Mouse (Mus musculus) kidney, embryonic 15.5 days (tissue): Measurements from ENCODE around the gene Etv1. TPM values are rescaled to one million over a fixed set of nuclear protein-coding genes. Genes with fewer than 3 reads are reported as not detected.

Experiments
- ATAC-seq: fragments of 200-750 bp; cut with Nextera tagmentation; replicated peaks from 2 replicates; pipeline ENCODE4 v1.8.0; 2017; ENCODE audit warnings: moderate TSS enrichment; ENCODE audit not compliant: low FRiP score
- H3K27ac ChIP-seq: fragments of 300-500 bp; sonication (generic); 2 replicates; pipeline ENCODE4 v1.5.1; 2015; ENCODE audit warnings: mild to moderate bottlenecking, inconsistent platforms
- H3K27me3 ChIP-seq: fragments of 300-500 bp; sonication (generic); 2 replicates; pipeline ENCODE4 v1.6.1; 2015; ENCODE audit warnings: inconsistent platforms
- H3K36me3 ChIP-seq: fragments of 300-500 bp; sonication (generic); 2 replicates; pipeline ENCODE4 v1.6.1; 2015; ENCODE audit warnings: inconsistent platforms
- H3K4me1 ChIP-seq: fragments of 300-500 bp; sonication (generic); 2 replicates; pipeline ENCODE4 v1.6.1; 2015; ENCODE audit warnings: inconsistent platforms
- H3K4me2 ChIP-seq: fragments of 300-500 bp; sonication (generic); 2 replicates; pipeline ENCODE4 v1.6.1; 2015; ENCODE audit warnings: moderate library complexity, mild to moderate bottlenecking, inconsistent platforms
- H3K4me3 ChIP-seq: fragments of 300-500 bp; sonication (generic); replicated peaks from 2 replicates; pipeline ENCODE4 v1.5.1; 2015; ENCODE audit warnings: mild to moderate bottlenecking, inconsistent platforms
- H3K9ac ChIP-seq: fragments of 300-500 bp; sonication (generic); 2 replicates; pipeline ENCODE4 v1.6.1; 2015; ENCODE audit warnings: mild to moderate bottlenecking, inconsistent platforms
- H3K9me3 ChIP-seq: fragments of 300-500 bp; sonication (generic); replicated peaks from 2 replicates; pipeline ENCODE4 v1.6.1; 2016; ENCODE audit warnings: inconsistent platforms
- WGBS: fragments of 180-500 bp; shearing (Covaris S2); methylation state at CpG from one replicate; pipeline ENCODE4 v1.1.7; 2015; ENCODE audit warnings: mixed read lengths; 5-methylcytosine and 5-hydroxymethylcytosine counted together
- polyA plus RNA-seq: library from polyadenylated mRNA; unstranded; fragments of >200 nt; fragmentation: Nextera tagmentation; extraction: Ambion mirVana; gene quantifications from 2 replicates; pipeline ENCODE4 v1.2.1, GENCODE M21; 2015

Gene Etv1
- polyA plus RNA-seq, 1 experiment from 2014 or later, result 17.3 TPM

GRCm38 (mm10) chr12:38863982-38864828 lies 85.0 kb downstream of the Etv1 start:
- Histone ChIP-seq H3K9ac (no peak overlapping the region), H3K27me3 (no peaks in the 10 kb centered on the region), H3K36me3 (no peaks in the 10 kb centered on the region), H3K4me1 (no peaks in the 10 kb centered on the region), H3K4me2 (no peak overlapping the region), H3K27ac (no peak overlapping the region), H3K9me3 (no peaks in the 10 kb centered on the region), H3K4me3 (no peak overlapping the region)
- ATAC-seq, result no peak
- 61% methylated on average over 3 of the region's 3 CpGs for WGBS

- Histone ChIP-seq H3K4me1 (no peaks in the 10 kb centered on the region), H3K9ac (no peak overlapping the region), H3K27ac (no peak overlapping the region), H3K4me3 (no peak overlapping the region), H3K36me3 (no peaks in the 10 kb centered on the region), H3K9me3 (no peaks in the 10 kb centered on the region), H3K4me2 (no peak overlapping the region), H3K27me3 (no peaks in the 10 kb centered on the region)
- no peak for ATAC-seq
These were observed 95.4 kb downstream of the Etv1 start for GRCm38 (mm10) chr12:38874470-38874995.

- 77% methylated on average over 3 of the region's 3 CpGs for WGBS
- Histone ChIP-seq H3K27me3 (no peaks in the 10 kb centered on the region), H3K9ac (no peak overlapping the region), H3K36me3 (no peaks in the 10 kb centered on the region), H3K4me1 (no peaks in the 10 kb centered on the region), H3K27ac (no peak overlapping the region), H3K9me3 (no peaks in the 10 kb centered on the region), H3K4me3 (no peak overlapping the region), H3K4me2 (no peak overlapping the region)
- no peak for ATAC-seq
These were observed 125.3 kb downstream of the Etv1 start for GRCm38 (mm10) chr12:38904516-38904915.

GRCm38 (mm10) chr12:38906314-38906713 lies 127.1 kb downstream of the Etv1 start:
- WGBS, result 82% methylated on average over 6 of the region's 6 CpGs
- H3K27me3 ChIP-seq, result no peaks in the 10 kb centered on the region
- H3K4me3 ChIP-seq, result no peak overlapping the region
- H3K9me3 ChIP-seq, result no peaks in the 10 kb centered on the region
- H3K4me1 ChIP-seq, result no peaks in the 10 kb centered on the region
- no peak for ATAC-seq
- no peaks in the 10 kb centered on the region for H3K36me3 ChIP-seq
- H3K9ac ChIP-seq, result no peak overlapping the region
- no peak overlapping the region for H3K4me2 ChIP-seq
- H3K27ac ChIP-seq, result no peak overlapping the region

GRCm38 (mm10) chr12:38906812-38907211 lies 127.6 kb downstream of the Etv1 start:
- Histone ChIP-seq H3K27me3 (no peaks in the 10 kb centered on the region), H3K4me3 (no peak overlapping the region), H3K27ac (no peak overlapping the region), H3K4me1 (no peaks in the 10 kb centered on the region), H3K9me3 (no peaks in the 10 kb centered on the region), H3K9ac (no peak overlapping the region), H3K36me3 (no peaks in the 10 kb centered on the region), H3K4me2 (no peak overlapping the region)
- 46% methylated on average over 9 of the region's 9 CpGs for WGBS
- 0 out of 2 replicates have a peak, but pooled peaks have one; percentile 36 for ATAC-seq

- Histone ChIP-seq H3K9ac (no peak overlapping the region), H3K4me2 (no peak overlapping the region), H3K27me3 (no peaks in the 10 kb centered on the region), H3K36me3 (no peaks in the 10 kb centered on the region), H3K27ac (no peak overlapping the region), H3K9me3 (no peaks in the 10 kb centered on the region), H3K4me3 (no peak overlapping the region), H3K4me1 (no peaks in the 10 kb centered on the region)
- no peak for ATAC-seq
- WGBS, result 94% methylated on average over 3 of the region's 3 CpGs
These were observed 129.8 kb downstream of the Etv1 start for GRCm38 (mm10) chr12:38908947-38909346.
